Mouse (Mus musculus) embryonic fibroblast, embryonic 13.5 days (primary cell): ENCODE measurements around the gene Nav1.

ENCODE experiments used
- CTCF ChIP-seq: IDR thresholded peaks from 2 replicates; pipeline ENCODE4 v1.5.1; 2011; ENCODE audit warnings: mild to moderate bottlenecking, control low read depth, low read length, moderate library complexity, borderline replicate concordance; ENCODE audit not compliant: insufficient read depth
- POLR2A ChIP-seq: IDR thresholded peaks from 2 replicates; pipeline ENCODE4 v1.6.1; 2011; ENCODE audit warnings: low read depth, mild to moderate bottlenecking, control low read depth, low read length, moderate library complexity

DNA sequence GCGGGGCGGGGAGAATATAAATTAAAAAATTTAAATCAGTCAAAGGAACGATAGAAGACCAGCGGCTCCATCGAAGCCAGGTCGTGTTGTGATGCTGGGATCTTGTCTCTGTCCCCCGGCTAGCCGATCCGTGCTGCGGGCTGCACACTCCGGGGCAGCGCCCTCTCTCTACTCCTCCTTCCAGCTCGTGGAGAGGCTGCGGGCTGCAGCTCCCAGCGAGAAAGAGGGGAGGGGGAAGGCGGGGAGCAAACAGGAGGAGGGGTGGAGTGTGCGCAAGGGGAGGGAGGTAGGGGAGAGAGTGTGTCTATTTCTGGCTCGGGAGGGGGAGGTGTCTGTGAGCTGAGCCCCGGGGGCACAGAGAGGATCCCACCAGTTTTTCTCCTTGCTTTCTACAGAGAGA is 21.5 kb downstream of the Nav1 start:
- TF ChIP-seq CTCF (no peak), POLR2A (no peak)
